Mouse (Mus musculus): ENCODE measurements around the gene Ehmt1.

Gene Ehmt1

GRCm38 (mm10) chr2:24912189-24912588, 7.2 kb downstream of the Ehmt1 start:
- DNase-seq (ENCODE audit: low spot score in 2 of 2): no peak

DNA sequence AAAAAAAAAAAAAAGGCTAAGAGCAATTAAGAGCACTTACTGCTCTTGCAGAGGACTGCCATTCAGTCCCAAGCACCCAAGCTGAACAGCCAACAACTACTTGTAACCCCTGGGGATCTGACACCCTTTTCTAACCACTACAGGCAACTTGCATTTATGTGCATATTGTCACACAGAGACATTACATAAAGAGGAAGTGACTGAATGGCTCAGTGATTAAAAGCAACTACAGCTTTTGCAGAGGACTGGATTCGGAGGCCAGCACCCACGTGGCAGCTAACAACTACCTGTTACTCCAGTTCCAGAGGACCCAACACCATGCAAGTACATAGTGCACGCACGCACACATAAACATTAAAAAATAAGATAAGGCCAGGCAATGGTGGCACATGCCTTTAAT, 8.9 kb downstream of the Ehmt1 start:
- no peak for DNase-seq (ENCODE audit: low spot score in 2 of 2)

DNA sequence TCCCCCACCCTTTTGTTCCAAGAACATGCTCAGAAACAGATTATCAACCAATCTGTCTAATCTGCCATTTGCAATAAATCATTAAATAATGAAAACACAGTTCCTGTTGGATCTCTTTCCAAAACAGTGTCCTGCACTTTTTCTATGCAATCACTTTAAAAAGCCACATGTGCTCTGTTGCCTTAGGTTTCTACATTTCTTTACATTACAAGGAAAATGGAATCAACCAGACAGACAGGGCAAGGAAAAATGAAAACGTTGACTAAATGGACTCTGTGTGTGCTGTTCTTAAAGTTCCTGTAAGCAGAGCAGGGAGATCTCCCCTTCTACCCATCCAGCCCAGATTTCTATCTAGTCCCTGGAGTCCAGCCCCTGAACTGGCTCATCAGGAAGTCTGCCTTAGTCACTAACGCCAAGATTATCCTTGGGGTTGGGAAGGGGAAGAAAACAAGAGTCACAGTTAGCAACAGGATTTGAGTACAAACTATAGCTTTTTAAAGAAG, 13.7 kb downstream of the Ehmt1 start:
- no peak for DNase-seq (ENCODE audit: low spot score in 2 of 2)

- no peak for DNase-seq (ENCODE audit: low spot score in 2 of 2)
These were observed 14.4 kb downstream of the Ehmt1 start for GRCm38 (mm10) chr2:24904823-24905652.

DNA sequence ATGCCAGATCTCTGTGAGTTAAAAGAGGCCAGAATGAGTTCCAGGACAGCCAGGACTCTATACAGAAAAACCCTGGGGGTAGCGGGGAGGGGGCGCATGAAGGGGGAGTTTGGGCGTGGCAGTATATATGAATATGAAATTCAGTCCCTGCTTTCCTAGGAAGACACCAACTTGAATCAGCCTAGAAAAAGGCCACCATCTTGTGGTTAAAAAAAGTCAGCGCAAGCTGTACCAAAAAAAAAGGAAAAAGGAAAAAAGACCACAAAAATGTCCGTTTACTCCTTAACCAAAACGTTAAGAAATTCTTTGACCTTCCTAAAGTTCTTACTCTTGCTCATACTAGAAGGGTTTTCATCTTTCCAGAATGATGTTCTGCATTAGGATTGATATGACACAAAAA, 16.4 kb downstream of the Ehmt1 start:
- no peak for DNase-seq (ENCODE audit: low spot score in 2 of 2)

- DNase-seq (ENCODE audit: low spot score in 2 of 2): no peak
These were observed 18.4 kb downstream of the Ehmt1 start for GRCm38 (mm10) chr2:24901055-24901454.

DNA sequence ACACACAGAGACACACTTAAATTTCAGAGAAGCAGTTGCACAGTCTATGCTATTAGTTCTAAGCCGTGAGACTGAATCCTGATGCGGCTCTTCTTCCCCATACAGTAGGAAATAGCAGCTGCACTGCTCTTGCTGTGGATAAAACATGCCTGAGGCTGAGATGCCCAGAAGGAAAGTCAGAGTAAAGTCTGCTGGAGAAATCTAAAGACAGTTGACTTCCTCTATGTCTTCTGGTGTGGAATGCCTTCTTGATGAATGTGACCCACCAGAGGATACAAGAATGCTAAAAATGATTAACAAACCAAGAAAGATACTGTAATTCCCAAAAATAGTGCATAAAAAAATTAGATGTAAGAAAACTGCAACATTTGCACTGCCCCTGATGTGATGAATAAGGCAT, 20.1 kb downstream of the Ehmt1 start:
- DNase-seq (ENCODE audit: low spot score in 2 of 2): no peak

DNA sequence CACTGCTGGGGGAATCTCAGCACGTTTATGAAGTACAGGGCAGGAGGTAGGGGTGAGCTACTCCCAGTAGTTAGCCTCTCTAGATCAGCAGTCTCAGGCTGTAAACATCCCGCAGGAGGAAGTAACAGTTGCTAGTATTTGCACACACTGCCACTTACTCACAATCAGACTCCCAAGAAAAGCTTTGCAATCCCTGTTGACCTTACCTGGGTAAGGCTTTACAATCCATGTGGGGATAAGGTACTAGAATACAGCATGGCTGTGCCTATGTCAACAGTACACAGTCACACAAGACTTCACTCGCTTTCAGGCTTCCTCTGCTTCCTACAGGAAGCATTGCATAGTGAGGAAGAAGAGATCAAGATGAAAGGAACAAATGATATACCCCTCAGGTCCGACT, 22.7 kb downstream of the Ehmt1 start:
- DNase-seq (ENCODE audit: low spot score in 2 of 2): no peak

DNA sequence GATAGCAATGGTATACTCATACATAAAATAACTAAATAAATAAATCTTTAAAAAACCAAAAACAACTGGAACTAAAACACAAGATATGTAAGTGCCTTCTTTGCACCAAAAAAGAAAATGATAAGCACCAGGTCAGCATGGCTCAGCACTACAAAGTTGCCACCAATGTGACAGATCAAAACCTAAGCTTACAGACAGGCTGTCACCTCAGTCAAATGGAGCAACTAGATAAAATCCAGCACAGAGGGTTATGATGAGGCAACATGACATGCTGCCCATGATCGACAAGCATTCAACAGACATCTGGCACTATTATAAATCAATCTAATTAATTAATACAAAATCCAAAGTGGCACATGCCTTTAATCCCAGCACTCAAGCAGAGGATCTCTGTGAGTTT, 25.2 kb downstream of the Ehmt1 start:
- no peak for DNase-seq (ENCODE audit: low spot score in 2 of 2)

DNA sequence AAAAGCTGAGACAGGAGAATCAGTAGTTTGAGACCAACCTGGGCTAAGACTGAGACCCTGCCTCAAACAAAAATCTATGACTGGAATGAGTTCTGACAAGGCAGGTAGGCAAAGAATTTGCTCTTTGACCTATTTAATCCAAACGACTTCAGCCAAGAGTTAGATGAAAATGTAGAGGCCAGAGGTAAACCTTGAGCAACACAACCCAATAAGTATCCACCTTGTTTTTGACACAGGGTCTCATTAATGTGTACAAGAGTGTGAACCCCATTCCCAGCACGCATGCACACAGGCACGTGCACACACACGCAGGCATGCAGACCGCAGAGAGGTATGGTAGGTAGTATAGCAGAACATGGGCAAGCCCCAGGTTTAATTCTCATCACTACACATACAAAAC, 27.1 kb downstream of the Ehmt1 start:
- no peak for DNase-seq (ENCODE audit: low spot score in 2 of 2)

DNA sequence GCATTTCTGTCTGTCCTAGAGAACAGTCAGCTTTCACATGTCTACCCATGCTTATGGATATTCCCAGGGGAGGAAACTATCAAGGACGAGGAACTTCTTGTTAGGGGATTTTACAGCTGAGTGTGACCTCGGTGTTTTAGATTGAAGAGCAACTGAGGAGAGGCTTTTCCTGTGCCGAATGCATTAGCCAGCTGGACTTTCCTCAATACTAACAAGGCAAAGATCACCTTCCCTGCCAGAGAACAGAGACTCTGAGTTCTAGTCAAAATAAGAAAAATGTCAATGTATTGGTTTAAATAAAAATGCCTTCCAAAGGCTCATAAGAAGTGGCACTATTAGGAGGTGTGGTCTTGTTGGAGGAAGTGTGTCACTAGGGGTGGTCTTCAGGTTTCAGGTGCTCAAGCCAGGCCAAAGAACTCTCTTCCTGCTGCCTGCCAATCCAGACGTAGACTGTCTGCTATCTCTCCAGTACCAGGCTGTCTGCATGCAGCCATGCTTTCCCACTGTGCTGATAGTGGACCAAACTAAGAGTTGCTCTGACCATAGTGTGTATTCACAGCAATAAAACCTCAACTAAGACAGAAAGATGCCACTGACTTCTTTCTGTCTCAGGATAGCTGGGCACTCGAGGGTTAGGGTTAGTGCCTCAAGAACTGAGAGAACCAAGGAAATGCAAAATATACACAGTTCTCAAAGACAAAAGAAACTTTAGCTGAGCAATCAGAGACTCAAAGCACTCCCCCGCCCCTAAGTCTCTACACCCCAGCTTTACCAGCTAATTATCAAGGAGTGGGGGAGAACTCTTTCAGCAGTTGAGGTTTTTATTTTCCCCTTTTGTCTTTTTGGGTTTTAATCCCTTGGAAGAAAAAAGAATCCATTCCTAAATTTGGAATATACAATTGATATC, 28.6 kb downstream of the Ehmt1 start:
- DNase-seq (ENCODE audit: low spot score in 2 of 2): no peak

DNA sequence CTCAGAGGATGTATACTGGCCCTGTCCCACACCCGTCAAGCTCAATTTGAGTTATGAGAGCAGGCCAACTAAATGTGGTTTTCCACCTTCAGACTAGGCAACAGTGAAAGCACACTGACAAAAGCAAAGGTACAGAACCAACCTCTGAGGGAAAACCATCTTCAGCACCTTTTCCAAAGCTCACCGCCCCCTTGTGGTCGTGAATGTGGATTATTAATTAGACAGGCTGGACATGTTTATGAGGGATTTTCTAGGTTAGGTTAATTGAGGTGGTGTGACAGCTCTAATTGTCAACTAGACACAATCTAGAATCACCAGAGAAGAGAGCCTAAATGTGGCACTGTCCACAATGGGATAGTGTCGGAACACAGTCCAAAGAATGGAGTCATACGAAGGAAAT, 30.5 kb downstream of the Ehmt1 start:
- no peak for DNase-seq (ENCODE audit: low spot score in 2 of 2)

DNA sequence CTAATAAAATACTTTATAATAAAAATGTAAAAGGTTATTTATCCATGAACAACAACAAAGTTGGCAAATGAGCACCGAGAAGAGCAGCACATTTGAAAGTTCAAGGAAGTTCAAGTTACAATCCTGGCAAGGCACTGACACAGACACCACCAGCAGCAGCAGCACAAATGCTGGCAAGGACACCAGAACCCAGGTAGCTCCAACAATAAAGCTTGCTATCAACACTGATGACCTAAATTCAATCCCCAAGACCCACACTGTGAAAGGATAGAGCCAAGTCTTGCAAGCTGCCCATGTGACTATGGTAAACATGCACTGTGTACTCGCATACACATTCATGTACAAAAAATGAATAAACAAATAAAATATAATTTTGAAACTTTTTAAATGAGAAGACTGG, 38.7 kb downstream of the Ehmt1 start:
- no peak for DNase-seq (ENCODE audit: low spot score in 2 of 2)

GRCm38 (mm10) chr2:24870952-24871351, 48.5 kb downstream of the Ehmt1 start:
- no peak for DNase-seq (ENCODE audit: low spot score in 2 of 2)

DNA sequence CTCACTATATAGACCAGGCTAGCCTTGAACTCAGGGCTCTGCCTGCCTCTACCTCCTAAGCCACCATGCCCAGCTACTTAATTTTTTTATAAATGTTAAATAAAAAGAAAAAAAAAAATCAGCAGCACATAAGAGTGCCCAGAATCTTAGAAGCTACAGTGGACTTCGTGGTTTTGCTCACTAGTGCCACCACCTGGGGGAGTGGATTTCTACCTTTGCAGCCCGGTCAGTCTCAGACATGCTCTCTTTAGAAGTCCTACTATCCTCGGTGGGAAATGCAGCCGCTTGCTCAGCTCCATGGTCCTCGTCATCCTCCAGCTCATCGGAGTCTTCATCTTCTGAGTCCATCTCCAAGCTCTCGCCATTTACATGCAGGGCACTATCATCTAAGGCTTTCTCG, 56.4 kb downstream of the Ehmt1 start:
- DNase-seq (ENCODE audit: low spot score in 2 of 2): no peak

- no peak for DNase-seq (ENCODE audit: low spot score in 2 of 2)
These were observed 67.0 kb downstream of the Ehmt1 start for GRCm38 (mm10) chr2:24852408-24852807.

DNA sequence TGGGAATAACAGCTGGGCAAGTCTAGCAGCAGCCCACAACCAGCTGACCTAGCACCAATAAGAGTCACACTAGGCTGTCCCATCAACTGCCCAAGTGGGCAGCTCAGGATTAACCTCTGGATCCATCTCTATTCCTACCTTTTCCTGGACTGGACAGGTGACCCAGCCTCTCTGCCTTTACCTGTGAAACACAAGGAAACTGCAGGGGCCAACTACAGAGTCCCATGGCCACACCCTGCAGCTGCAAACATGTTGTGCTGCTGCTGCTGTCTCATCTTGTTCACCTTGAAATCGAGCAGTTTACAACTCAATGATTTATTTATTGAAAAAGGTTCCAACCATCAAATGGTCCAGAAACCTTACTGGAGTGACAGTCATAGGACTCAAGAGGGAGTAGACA, 72.9 kb downstream of the Ehmt1 start:
- no peak for DNase-seq (ENCODE audit: low spot score in 2 of 2)

- DNase-seq (ENCODE audit: low spot score in 2 of 2): no peak
These were observed 74.2 kb downstream of the Ehmt1 start for GRCm38 (mm10) chr2:24845256-24845655.

DNA sequence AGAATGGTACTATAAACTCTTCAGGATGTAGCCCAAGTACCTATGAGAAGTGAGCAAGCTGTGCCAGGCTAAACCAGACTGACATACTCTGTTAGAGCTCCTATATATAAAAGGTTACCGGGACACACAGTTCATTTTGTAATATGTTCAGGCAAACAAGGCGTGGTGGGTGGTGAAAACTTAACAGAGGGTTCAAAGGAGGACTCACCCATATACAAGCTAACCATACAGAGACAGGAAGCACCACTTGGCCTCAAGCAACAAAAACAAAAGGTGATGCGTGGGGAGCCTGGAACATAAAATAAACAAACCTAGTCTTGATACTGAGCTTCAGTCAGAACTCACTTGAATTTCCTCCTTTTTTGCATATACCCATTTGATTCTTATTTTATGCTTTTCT, 88.8 kb downstream of the Ehmt1 start:
- no peak for DNase-seq (ENCODE audit: low spot score in 2 of 2)

DNA sequence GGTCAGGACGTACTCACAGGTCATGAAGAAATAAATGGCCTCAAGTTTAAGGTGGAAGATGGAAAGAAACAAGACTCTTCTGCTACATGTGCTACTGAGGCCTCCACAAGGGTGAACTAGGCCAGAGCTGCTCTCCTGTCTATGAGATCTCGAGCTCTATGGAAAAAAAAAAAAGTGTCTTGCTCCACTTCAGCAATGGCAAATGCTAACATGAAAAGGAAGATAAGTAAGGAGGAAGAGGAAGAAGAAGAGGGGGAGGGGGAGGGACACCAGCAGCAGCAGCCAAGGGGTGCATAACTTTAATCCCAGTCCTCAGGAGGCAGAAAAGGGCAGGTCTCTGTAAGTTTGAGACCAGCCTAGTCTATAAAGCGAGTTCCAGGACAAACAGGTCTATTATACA, 109.7 kb downstream of the Ehmt1 start:
- DNase-seq (ENCODE audit: low spot score in 2 of 2): no peak

GRCm38 (mm10) chr2:24807691-24808090, 111.7 kb downstream of the Ehmt1 start:
- DNase-seq (ENCODE audit: low spot score in 2 of 2): no peak

GRCm38 (mm10) chr2:24807036-24807435, 112.4 kb downstream of the Ehmt1 start:
- no peak for DNase-seq (ENCODE audit: low spot score in 2 of 2)

- no peak for DNase-seq (ENCODE audit: low spot score in 2 of 2)
These were observed 113.3 kb downstream of the Ehmt1 start for GRCm38 (mm10) chr2:24806143-24806542.

Data from urinary bladder, postnatal 4 days (tissue).